Mouse (Mus musculus) embryonic stem cell, embryonic (primary cell): ENCODE results near the gene Palm.

Experiments used
- CTCF ChIA-PET, 4 experiments: fragments of 300-600 bp in 2 of 4; fragments of 350-600 bp in 2 of 4; sonication (Branson Sonifier 250); formaldehyde crosslinking; loops; one replicate each; lab custom pipeline; 2022; ENCODE audit warnings: inconsistent platforms in 2 of 4; lab: Charles Lee
- POLR2A ChIA-PET, 4 experiments: fragments of 300-600 bp in 2 of 4; fragments of 350-600 bp in 2 of 4; sonication (Branson Sonifier 250); formaldehyde crosslinking; loops; one replicate each; lab custom pipeline; 2022; ENCODE audit warnings: antibody characterized with exemption in 4 of 4, inconsistent platforms in 1 of 4; lab: Charles Lee

Palm gene

DNA sequence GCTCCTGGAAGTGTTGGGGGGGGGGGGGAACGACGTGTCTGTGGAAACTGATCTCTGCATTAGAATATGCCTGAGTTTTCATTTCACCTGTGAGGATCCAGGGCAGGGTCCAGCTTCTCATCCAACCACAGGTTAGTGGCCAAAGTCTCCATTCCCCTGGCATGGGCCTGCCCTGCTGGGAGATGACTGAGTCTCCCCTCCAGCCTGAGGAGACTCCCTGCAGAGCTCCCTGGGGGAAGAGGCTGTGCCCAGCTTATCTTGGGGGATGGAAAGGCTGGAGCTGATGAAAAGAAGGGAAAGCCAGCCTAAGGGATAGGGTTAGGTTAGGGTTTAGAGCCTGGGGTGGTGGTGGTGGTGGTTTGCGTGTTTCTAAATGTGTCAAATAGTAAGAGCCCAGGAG is 8.5 kb downstream of the Palm start:
- ChIA-PET POLR2A (interaction anchor here in 3 of 4 experiments (0.6 to 2.9 kb wide), 15 partner anchors 8 to 169 kb away, joined by 3 to 12 read pairs (median 5); partner anchors contain the start of genes Palm (in 2 of the 3), Ptbp1 (in 2 of the 3) and Grin3b (in 1 of the 3)), CTCF (interaction anchor here in 3 of 4 experiments (0.5 to 3.5 kb wide), 14 partner anchors 8 to 112 kb away, joined by 3 to 20 read pairs (median 6); partner anchors contain the start of gene Palm (in 3 of the 3))

- CTCF ChIA-PET = interaction anchor here in 3 of 4 experiments (0.5 to 3.5 kb wide), 14 partner anchors 9 to 111 kb away, joined by 3 to 20 read pairs (median 4); partner anchors contain the start of gene Palm (in 3 of the 3)
- POLR2A ChIA-PET = interaction anchor here in 3 of 4 experiments (0.6 to 2.9 kb wide), 22 partner anchors 9 to 202 kb away, joined by 3 to 12 read pairs (median 4); partner anchors contain the start of genes Palm (in 2 of the 3), Ptbp1 (in 2 of the 3), Bsg (in 1 of the 3) and Grin3b (in 1 of the 3)
Observed at GRCm38 (mm10) chr10:79802331-79802971, 9.1 kb downstream of the Palm start.

GRCm38 (mm10) chr10:79803716-79804323 is 10.4 kb downstream of the Palm start:
- CTCF ChIA-PET = interaction anchor here in 3 of 4 experiments (1.1 to 3.5 kb wide), 4 partner anchors 8 to 19 kb away, joined by 4 to 20 read pairs (median 4); partner anchors contain the start of gene Palm (in 2 of the 3)
- POLR2A ChIA-PET = interaction anchor here in 3 of 4 experiments (0.6 to 2.9 kb wide), 10 partner anchors 24 to 200 kb away, joined by 3 to 12 read pairs (median 3); partner anchors contain the start of genes Med16 (in 1 of the 3) and Ptbp1 (in 1 of the 3)

- CTCF ChIA-PET = interaction anchor here in 2 of 4 experiments (1.4 to 2.1 kb wide), 2 partner anchors 25 kb away, joined by 4 to 5 read pairs; no protein-coding TSS in a partner anchor
- POLR2A ChIA-PET = interaction anchor here in 2 of 4 experiments (0.5 to 2.0 kb wide), 9 partner anchors 9 to 156 kb away, joined by 3 to 8 read pairs (median 3); partner anchors contain the start of genes Palm (in 1 of the 2) and Ptbp1 (in 1 of the 2)
Observed at GRCm38 (mm10) chr10:79805636-79806035, 12.3 kb downstream of the Palm start.

DNA sequence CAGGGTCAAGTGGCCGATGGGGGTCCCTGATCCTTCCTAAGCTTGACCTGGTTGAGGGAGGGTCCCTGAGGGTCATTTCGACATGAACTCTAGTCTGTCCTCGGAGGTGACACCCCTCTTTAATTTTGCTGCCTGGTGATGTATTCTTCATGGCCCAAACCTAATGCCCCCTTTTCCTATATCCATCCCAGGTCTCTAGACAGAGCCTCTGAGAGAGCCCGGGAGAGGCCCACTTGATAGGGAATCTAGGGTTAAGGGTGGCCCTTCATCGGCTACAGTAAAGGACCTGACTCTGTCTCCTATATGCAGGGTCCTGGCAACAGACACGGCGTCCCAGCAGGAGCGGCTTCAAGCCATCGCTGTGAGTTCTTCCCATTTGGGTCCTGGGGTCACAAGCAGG is 13.0 kb downstream of the Palm start:
- ChIA-PET CTCF (interaction anchor here in 2 of 4 experiments (1.4 to 2.1 kb wide), 2 partner anchors 26 kb away, joined by 4 to 5 read pairs; no protein-coding TSS in a partner anchor), POLR2A (interaction anchor here in 2 of 4 experiments (0.8 to 2.0 kb wide), 5 partner anchors 11 to 59 kb away, joined by 3 to 8 read pairs (median 3); partner anchors contain the start of genes Palm (in 1 of the 2) and Ptbp1 (in 1 of the 2))

GRCm38 (mm10) chr10:79806972-79807371 is 13.6 kb downstream of the Palm start:
- POLR2A ChIA-PET = interaction anchor here in 2 of 4 experiments (1.6 to 2.0 kb wide), 2 partner anchors 13 to 55 kb away, joined by 4 to 8 read pairs; partner anchors contain the start of gene Palm (in 1 of the 2)

DNA sequence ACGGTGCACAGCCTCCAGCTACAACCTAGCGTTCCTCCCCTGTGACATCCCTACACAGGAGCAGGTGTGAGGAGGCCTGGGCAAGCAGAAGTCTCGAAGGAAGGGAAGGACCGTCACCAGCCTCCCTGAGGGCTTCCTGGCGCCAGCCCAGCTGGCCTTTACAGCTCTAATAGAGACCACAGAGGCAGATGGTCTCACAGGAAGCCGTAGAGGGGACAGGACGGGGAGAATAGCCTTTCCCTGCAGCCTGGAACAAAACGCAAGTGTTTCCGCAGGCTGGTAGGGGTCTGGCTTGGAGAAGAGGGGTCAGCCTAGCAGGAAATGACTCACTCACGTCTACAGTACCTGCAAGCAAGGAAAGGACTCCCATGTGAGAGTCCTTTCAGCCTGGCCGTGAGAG is 14.5 kb downstream of the Palm start:
- ChIA-PET CTCF (interaction anchor here in 1 of 4 experiments (1.3 kb wide), 1 partner anchor 27 kb away, joined by 3 read pairs; no protein-coding TSS in a partner anchor), POLR2A (interaction anchor here in 1 of 4 experiments (0.6 to 1.0 kb wide), 2 partner anchors 11 to 39 kb away, joined by 3 to 4 read pairs; no protein-coding TSS in a partner anchor)

More at GRCm38 (mm10) chr10:79806972-79807371, 13.6 kb downstream of the Palm start:
- CTCF ChIA-PET = interaction anchor here in 2 of 4 experiments (1.4 to 2.1 kb wide), 2 partner anchors 27 kb away, joined by 4 to 5 read pairs; no protein-coding TSS in a partner anchor

GRCm38 (mm10) chr10:79808728-79809127 is 15.4 kb downstream of the Palm start:
- ChIA-PET CTCF (interaction anchor here in 1 of 4 experiments (1.1 to 1.7 kb wide), 3 partner anchors 12 to 28 kb away, joined by 3 to 7 read pairs (median 3); partner anchors contain the start of genes Misp and Palm), POLR2A (interaction anchor here in 2 of 4 experiments (0.9 to 1.3 kb wide), 5 partner anchors 40 to 100 kb away, joined by 3 to 4 read pairs (median 4); partner anchors contain the start of genes Med16 (in 1 of the 2) and Ptbp1 (in 1 of the 2))

DNA sequence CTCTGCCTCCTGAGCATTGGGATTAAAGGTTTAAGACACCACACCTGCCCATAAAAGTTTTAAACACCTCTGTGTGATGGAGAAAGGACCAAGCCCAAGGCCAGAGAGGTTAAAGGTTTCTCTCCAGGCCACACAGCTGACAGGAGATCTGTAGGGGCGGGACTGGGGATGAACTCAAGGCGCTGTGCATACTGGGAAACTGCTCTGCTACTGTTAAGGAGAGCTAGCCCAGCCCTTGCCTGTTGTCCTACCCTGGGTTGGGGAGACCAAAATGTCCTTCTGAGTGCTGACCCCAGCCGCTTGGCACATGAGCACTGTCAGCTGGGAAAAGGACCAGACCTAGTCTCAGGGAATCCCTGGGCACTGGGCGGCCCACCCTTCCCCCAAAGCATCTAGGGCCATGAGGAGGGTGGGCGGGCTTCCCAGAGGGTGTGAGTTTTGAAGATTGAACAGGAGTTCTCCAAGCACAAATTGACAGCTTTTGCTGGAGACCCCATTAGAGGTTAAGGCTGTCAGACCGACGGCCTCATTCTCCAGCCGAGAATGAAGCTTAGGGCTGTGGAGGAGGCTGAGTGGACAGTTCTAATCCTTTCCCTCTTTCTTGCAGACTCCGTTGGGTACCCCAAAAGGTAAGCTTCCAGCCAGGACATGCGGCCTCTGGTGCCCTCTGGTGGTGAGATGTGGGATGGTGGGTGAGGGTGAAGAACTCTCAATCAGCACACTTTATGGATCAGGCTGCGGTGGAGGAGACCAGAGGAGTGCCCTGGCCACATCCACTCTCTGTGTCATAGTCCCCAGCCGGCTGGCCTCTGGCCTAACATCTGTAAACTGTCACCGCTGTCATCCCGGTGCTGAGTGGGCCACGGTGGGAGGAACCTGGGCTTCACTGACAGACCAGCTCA is 18.6 kb downstream of the Palm start:
- ChIA-PET POLR2A (interaction anchor here (0.6 to 2.3 kb wide), 31 partner anchors 8 to 356 kb away, joined by 3 to 10 read pairs (median 4); partner anchors contain the start of genes Misp (in 2 of the 4), Palm (in 2 of the 4), Ptbp1 (in 2 of the 4) and Med16 (in 1 of the 4)), CTCF (interaction anchor here (0.6 to 3.0 kb wide), 92 partner anchors 8 to 517 kb away, joined by 3 to 37 read pairs (median 4); partner anchors contain the start of genes Palm (in 4 of the 4), Misp (in 3 of the 4), Bsg (in 2 of the 4) and Polrmt (in 2 of the 4))

GRCm38 (mm10) chr10:79814271-79814842 is 21.0 kb downstream of the Palm start:
- POLR2A ChIA-PET = interaction anchor here in 2 of 4 experiments (0.7 to 1.1 kb wide), 2 partner anchors 9 to 95 kb away, joined by 3 read pairs; partner anchors contain the start of gene Med16 (in 1 of the 2)
- CTCF ChIA-PET = no interaction called here

DNA sequence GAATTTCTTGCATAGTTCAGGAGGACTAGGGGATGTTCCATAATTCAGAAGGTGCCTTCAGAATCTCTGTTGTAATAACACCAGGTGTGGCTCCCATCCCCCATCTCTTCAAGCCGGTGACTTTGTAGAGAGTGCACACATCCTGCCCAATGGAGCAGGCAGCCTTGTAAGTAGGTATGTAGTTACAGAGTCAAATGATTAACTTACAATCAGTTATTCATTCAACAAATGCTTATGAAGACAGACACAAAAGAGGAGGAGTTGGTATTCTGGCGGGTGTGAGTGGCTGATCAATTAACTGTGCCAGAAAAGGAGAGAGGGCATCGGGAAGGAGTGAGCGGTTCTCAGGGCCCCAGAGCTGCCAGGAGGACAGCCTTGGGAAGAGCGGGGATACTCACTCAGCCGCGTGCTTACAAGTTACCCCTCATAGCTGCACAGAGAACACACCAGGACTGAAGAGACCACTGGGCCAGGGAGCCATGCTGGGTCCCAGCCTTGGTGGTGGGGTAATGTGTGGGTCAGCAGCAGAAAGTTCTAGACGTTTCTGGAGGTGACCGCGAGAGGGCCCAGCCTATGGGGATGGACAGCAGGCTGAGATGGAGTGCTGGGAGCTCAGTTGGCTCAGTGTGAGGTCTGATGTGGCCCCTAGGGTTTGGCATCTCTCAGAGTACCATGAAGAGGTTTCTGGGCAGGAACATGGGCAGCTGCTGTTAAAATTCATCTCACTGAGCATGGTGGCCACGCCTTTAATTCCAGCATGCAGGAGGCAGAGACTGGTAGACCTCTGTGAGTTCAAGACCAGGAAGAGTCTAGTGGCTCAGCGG is 22.5 kb downstream of the Palm start:
- ChIA-PET CTCF (interaction anchor here in 3 of 4 experiments (0.7 to 1.4 kb wide), 10 partner anchors 19 to 243 kb away, joined by 3 to 7 read pairs (median 3); partner anchors contain the start of genes Palm (in 2 of the 3), Bsg (in 1 of the 3), Plppr3 (in 1 of the 3) and Prtn3 (in 1 of the 3)), POLR2A (no interaction called here)

DNA sequence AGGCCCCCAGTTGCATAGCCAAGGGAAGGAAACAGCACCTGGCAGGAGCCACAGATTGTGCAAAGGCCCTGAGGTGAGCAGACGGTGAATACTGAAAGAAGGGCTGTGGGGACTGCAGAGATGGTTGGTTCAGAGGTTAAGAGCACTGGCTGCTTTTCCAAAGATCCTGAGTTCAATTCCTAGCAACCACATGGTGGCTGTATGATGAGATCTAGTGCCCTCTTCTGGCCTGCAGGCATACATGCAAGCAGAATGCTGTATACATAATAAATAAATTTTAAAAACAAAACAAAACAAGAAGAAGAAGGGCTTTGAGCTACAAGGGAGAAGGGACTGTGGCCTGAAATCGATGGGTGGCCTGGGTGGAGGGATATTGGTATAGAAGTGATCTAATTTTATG is 23.7 kb downstream of the Palm start:
- ChIA-PET CTCF (interaction anchor here in 3 of 4 experiments (0.8 to 3.7 kb wide), 12 partner anchors 10 to 242 kb away, joined by 3 to 15 read pairs (median 3); partner anchors contain the start of genes Palm (in 2 of the 3), Bsg (in 1 of the 3), Plppr3 (in 1 of the 3) and Polrmt (in 1 of the 3)), POLR2A (interaction anchor here in 2 of 4 experiments (0.6 to 1.3 kb wide), 2 partner anchors 23 to 48 kb away, joined by 4 to 6 read pairs; partner anchors contain the start of gene Palm (in 1 of the 2))

GRCm38 (mm10) chr10:79818225-79818624 is 24.9 kb downstream of the Palm start:
- CTCF ChIA-PET = interaction anchor here in 3 of 4 experiments (1.2 to 3.7 kb wide), 9 partner anchors 9 to 85 kb away, joined by 3 to 15 read pairs (median 5); no protein-coding TSS in a partner anchor
- POLR2A ChIA-PET = interaction anchor here in 1 of 4 experiments (1.4 to 1.5 kb wide), 2 partner anchors 22 to 40 kb away, joined by 3 to 5 read pairs; no protein-coding TSS in a partner anchor

DNA sequence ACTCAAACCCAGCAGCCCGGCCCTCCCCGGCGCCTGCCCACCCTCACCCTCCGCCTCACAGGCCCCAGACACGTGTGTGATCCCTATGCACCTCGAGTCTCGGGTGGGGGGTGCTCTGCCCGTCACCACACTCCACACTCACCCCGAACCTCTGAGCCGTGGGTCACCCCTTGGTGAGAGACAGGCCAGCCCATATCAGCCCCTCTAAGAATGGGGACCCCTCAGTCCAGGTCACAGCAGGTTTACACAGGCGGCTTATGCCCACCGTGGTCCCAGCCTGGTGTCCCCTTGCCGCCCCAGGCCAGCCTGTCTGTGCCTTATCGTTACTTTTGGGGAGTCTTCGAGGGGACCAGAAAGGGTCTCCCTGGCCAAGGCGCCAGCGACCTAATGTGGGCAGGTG is 26.2 kb downstream of the Palm start:
- POLR2A ChIA-PET = interaction anchor here in 2 of 4 experiments (1.2 to 1.9 kb wide), 7 partner anchors 18 to 149 kb away, joined by 3 to 5 read pairs (median 4); partner anchors contain the start of gene Ptbp1 (in 1 of the 2)
- CTCF ChIA-PET = interaction anchor here (0.6 to 3.7 kb wide), 7 partner anchors 15 to 50 kb away, joined by 3 to 15 read pairs (median 7); partner anchors contain the start of gene Palm (in 1 of the 4)
